Mouse (Mus musculus) cortical plate, adult 2 months (tissue): ENCODE measurements at regions not wholly inside any gene's neighbourhood (a gene's known extent, or its start where the extent isn't known, plus 50 kb on each side); places are given as distances from the start of the nearest gene placed in this dataset.

ENCODE experiments used
- CTCF ChIP-seq: fragments of 200-500 bp; IDR thresholded peaks from 2 replicates; pipeline ENCODE4 v1.5.1; 2011; ENCODE audit warnings: mild to moderate bottlenecking, control low read depth, low read length; ENCODE audit not compliant: insufficient read depth; ENCODE audit errors: extremely low read depth
- POLR2A ChIP-seq: fragments of 200-500 bp; IDR thresholded peaks from 2 replicates; pipeline ENCODE4 v1.6.1; 2011; ENCODE audit warnings: mild to moderate bottlenecking, low read length, control low read depth; ENCODE audit not compliant: insufficient read depth; ENCODE audit errors: extremely low read depth

DNA sequence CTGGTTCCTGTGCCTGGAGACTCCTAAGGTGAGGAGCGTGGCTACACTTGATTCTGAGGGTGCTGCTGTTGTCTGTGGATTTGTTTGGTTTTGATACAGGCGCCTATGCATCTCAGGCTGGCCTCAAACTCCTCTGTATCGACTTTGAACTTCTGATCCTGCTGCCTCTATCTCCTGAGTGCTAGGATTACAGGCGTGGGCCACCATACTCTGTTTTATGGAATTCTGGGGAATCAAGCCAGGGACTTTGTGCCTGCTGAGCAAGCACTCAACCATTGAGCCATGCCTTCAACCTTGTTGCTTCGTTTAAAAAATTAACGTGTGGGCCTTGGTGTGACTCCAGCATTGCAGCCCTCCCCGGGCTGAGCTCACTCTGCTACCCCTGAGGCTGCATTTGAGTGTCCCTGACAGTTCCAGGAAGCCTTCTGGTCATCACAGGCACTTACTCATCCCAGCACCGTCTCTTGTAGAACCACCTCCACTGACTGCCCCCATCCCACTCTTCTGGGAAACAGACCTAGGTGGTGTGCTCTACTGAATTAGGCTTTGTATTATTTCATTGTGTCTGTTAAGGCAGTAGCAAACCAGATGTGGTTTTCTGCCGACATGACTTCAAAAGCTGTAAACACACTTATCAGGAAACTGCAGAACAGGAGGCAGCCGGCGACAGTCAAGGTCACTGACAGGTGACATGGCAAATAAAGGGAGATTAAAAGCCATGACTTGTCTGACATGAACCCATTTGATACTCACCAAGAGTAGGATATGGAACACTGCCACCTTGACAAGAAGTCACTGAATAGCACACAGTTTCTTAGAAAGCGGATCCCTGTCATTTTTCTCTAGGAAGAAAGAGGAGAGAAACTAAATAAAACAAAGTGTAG lies 363.4 kb downstream of the Rps15a start:
- no peak for TF ChIP-seq POLR2A
- no peak for TF ChIP-seq CTCF
